16 mouse cellular contexts compared by ENCODE assay signal in genomic region chr2:152803081-152803480, GRCm38 (mm10). TPM values are rescaled to one million over a fixed set of nuclear protein-coding genes. Genes with fewer than 3 reads are reported as not detected.
DNase-seq lines count a peak whose midpoint lies in the region; ATAC-seq and TF ChIP-seq lines count a peak whose summit lies in the region.
"Had no signal": no experiment of that assay in that cellular context is flagged by ENCODE, and none has a peak within 500 bp of the region (broad histone marks: within the 10 kb centered on the region; RNA-seq: fewer than 3 reads in every experiment).

No protein-coding gene starts in this region.

- TF ChIP-seq POLR2A in cerebellum, adult 2 months (IDR thresholded peaks at IDR 0.05; ENCODE audit: borderline replicate concordance, insufficient read depth, low read length), result no peak

- H3K4me3 ChIP-seq in cerebellum, adult 2 months (replicated peaks; ENCODE audit: insufficient read depth, low read depth, low read length), result no peak overlapping the region
- H3K4me3 ChIP-seq in layer of hippocampus, adult 2 months, result no peak overlapping the region
- no peak overlapping the region for H3K4me3 ChIP-seq in macrophage (ENCODE audit: inconsistent target)
- H3K4me3 ChIP-seq: hindbrain, embryonic 15.5 days; limb, embryonic 15.5 days; midbrain, embryonic 13.5 days had no signal

- TF ChIP-seq CTCF in cerebellum, adult 2 months (IDR thresholded peaks at IDR 0.05; ENCODE audit: borderline replicate concordance, insufficient read depth, low read depth, low read length), result no peak
- TF ChIP-seq CTCF in layer of hippocampus, adult 2 months (conservative IDR thresholded peaks at IDR 0.05), result no peak

- ATAC-seq in inflammation-experienced regulatory T-cells, adult 6 months, result peak; percentile 73
- ATAC-seq in frontal cortex, adult (ENCODE audit: low TSS enrichment), result no peak
- ATAC-seq: midbrain, embryonic 13.5 days had no signal

- H3K36me3 ChIP-seq in macrophage (ENCODE audit: inconsistent target), result no peaks in the 10 kb centered on the region
- H3K36me3 ChIP-seq: hindbrain, embryonic 15.5 days; limb, embryonic 15.5 days; midbrain, embryonic 13.5 days had no signal

- 92% methylated on average over 5 of the region's 5 CpGs for WGBS in cerebellum, adult 2 months
- 96% methylated on average over 5 of the region's 5 CpGs for WGBS in macrophage (ENCODE audit: missing documents)

- peaks cover 51% of the 10 kb centered on the region for H3K4me1 ChIP-seq in cerebellum, adult 2 months (ENCODE audit: control insufficient read depth, insufficient read depth, low read length)

- H3K27me3 ChIP-seq in cerebellum, adult 2 months (ENCODE audit: control insufficient read depth, insufficient read depth, low read length), result no peaks in the 10 kb centered on the region
- H3K27me3 ChIP-seq: hindbrain, embryonic 15.5 days; limb, embryonic 15.5 days; midbrain, embryonic 13.5 days had no signal

- no peak for DNase-seq in cerebellum, adult 2 months
- no peak for DNase-seq in cerebellum, postnatal 36 days
- DNase-seq in layer of hippocampus, adult 2 months (ENCODE audit: low spot score in 2 of 2), result no peak
- DNase-seq in layer of hippocampus, postnatal 10 days (ENCODE audit: low spot score in 2 of 2), result no peak
- DNase-seq in retina, postnatal 1 day, result no peak
- DNase-seq: adrenal gland, adult 8-10 months; cerebellum, adult 9-10 months; kidney, adult 9 months; lung, postnatal 14 days; thymus, postnatal 25 days had no signal

- H3K27ac ChIP-seq in cerebellum, adult 2 months (ENCODE audit: insufficient read depth, low read length), result peak overlapping the region; percentile 64
- peak overlapping the region; percentile 62; the same call in 1 of the 2 replicates for H3K27ac ChIP-seq in layer of hippocampus, adult 2 months
- H3K27ac ChIP-seq in macrophage, result peak overlapping the region; percentile 99
- H3K27ac ChIP-seq: hindbrain, embryonic 15.5 days; limb, embryonic 15.5 days; midbrain, embryonic 13.5 days had no signal

- H3K79me2 ChIP-seq in macrophage (ENCODE audit: inconsistent target), result peaks cover 95% of the 10 kb centered on the region

RNA-seq across cellular contexts. Expression of gene Bcl2l1, which starts 28.4 kb away (rescaled TPM):
- 141 and 142 TPM in 2 replicates for polyA plus RNA-seq in cerebellum, adult 2 months (2012; rRNA removed)
- 100 to 1,000 TPM; 129 to 134 TPM for total RNA-seq in layer of hippocampus, adult 2 months (2021)
- total RNA-seq in layer of hippocampus, postnatal 10 days (2021), result 100 to 1,000 TPM; 109 to 117 TPM
- 10 to 100 TPM; 36.5 to 64.5 (median 41.8) TPM for polyA plus RNA-seq in inflammation-experienced regulatory T-cells, adult 6 months (2017; shearing (Covaris generic))
- total RNA-seq in macrophage (2018; cell fraction: chromatin; rRNA removed), result 100 to 1,000 TPM; 136 to 537 (median 201) TPM
- 100 to 1,000 TPM in 7 of 26 experiments, 10 to 100 TPM in 19; 72.0 to 192 (median 85.2) TPM for total RNA-seq in macrophage (2018; cell fraction: cytosol; rRNA removed)
- total RNA-seq in macrophage (2018; cell fraction: nucleus; rRNA removed), result 100 to 1,000 TPM; 131 to 456 (median 217) TPM
- polyA plus RNA-seq in macrophage (2018), result 38.6 to 159 TPM (median 48.4 TPM) in 3 replicates

RNA-seq across cellular contexts. Expression of gene Tpx2, which starts 44.7 kb away (rescaled TPM):
- 1.2 TPM in 2 replicates for polyA plus RNA-seq in cerebellum, adult 2 months (2012; rRNA removed)
- 1 to 10 TPM; 2.0 to 2.2 TPM for total RNA-seq in layer of hippocampus, adult 2 months (2021)
- total RNA-seq in layer of hippocampus, postnatal 10 days (2021), result 1 to 10 TPM; 5.9 to 6.6 TPM
- polyA plus RNA-seq in inflammation-experienced regulatory T-cells, adult 6 months (2017; shearing (Covaris generic)), result 10 to 100 TPM in 1 of 3 experiments, 1 to 10 TPM in 2; 5.3 to 56.1 (median 5.7) TPM
- total RNA-seq in macrophage (2018; cell fraction: chromatin; rRNA removed), result 10 to 100 TPM in 5 of 26 experiments, 1 to 10 TPM in 21; 2.1 to 18.9 (median 7.1) TPM
- total RNA-seq in macrophage (2018; cell fraction: cytosol; rRNA removed), result 10 to 100 TPM in 13 of 26 experiments, 1 to 10 TPM in 13; 4.3 to 30.1 (median 10.4) TPM
- 10 to 100 TPM in 12 of 26 experiments, 1 to 10 TPM in 14; 2.6 to 18.6 (median 9.8) TPM for total RNA-seq in macrophage (2018; cell fraction: nucleus; rRNA removed)
- polyA plus RNA-seq in macrophage (2018), result 3.4 to 14.0 TPM (median 11.8 TPM) in 3 replicates

RNA-seq across cellular contexts. Expression of gene Cox4i2, which starts 49.1 kb away (rescaled TPM):
- polyA plus RNA-seq in cerebellum, adult 2 months (2012; rRNA removed), result 9.2 and 9.7 TPM in 2 replicates
- total RNA-seq in layer of hippocampus, adult 2 months (2021), result 1 to 10 TPM; 1.4 to 1.6 TPM
- total RNA-seq in layer of hippocampus, postnatal 10 days (2021), result 1 to 10 TPM; 2.1 to 2.5 TPM
- polyA plus RNA-seq in inflammation-experienced regulatory T-cells, adult 6 months (2017; shearing (Covaris generic)), result not detected
- total RNA-seq in macrophage (2018; cell fraction: chromatin; rRNA removed), result not detected
- total RNA-seq in macrophage (2018; cell fraction: cytosol; rRNA removed), result not detected
- total RNA-seq in macrophage (2018; cell fraction: nucleus; rRNA removed), result not detected
- not detected in 3 replicates for polyA plus RNA-seq in macrophage (2018)
